Mouse (Mus musculus): ENCODE results near the gene Meig1. TPM values are rescaled to one million over a fixed set of nuclear protein-coding genes. Genes with fewer than 3 reads are reported as not detected.
"Not testable (repeated sequence)": the region's sequence is repeated elsewhere in the genome, so short reads cannot be mapped to it uniquely, and the experiment has no call there.

Meig1 gene
- polyA plus RNA-seq, 1 experiment from 2014 or later: 3.2 TPM

GRCm38 (mm10) chr2:3418883-3419431 is 3.5 kb downstream of the Meig1 start:
- Histone ChIP-seq H3K27ac (no peak overlapping the region), H3K36me3 (replicated peaks) (no peaks in the 10 kb centered on the region), H3K9me3 (no peaks in the 10 kb centered on the region), H3K9ac (peak overlapping the region; percentile 30), H3K4me3 (replicated peaks) (peak overlapping the region; percentile 48), H3K4me2 (peak overlapping the region; percentile 66), H3K4me1 (peaks cover 12% of the 10 kb centered on the region), H3K27me3 (peaks cover 19% of the 10 kb centered on the region)
- WGBS: 2% methylated on average over 38 of the region's 38 CpGs
- ATAC-seq (ENCODE audit: low FRiP score): peak; percentile 95

GRCm38 (mm10) chr2:3415676-3416075 is 6.8 kb downstream of the Meig1 start:
- Histone ChIP-seq H3K27me3 (peaks cover 19% of the 10 kb centered on the region), H3K4me1 (peaks cover 11% of the 10 kb centered on the region), H3K36me3 (replicated peaks) (no peaks in the 10 kb centered on the region), H3K9ac (no peak overlapping the region), H3K9me3 (no peaks in the 10 kb centered on the region), H3K4me3 (replicated peaks) (no peak overlapping the region), H3K27ac (no peak overlapping the region), H3K4me2 (no peak overlapping the region)
- ATAC-seq (ENCODE audit: low FRiP score): no peak
- 64% methylated on average over 1 of the region's 1 CpGs for WGBS

- Histone ChIP-seq H3K27ac (no peak overlapping the region), H3K27me3 (peaks cover 19% of the 10 kb centered on the region), H3K9ac (no peak overlapping the region), H3K4me3 (replicated peaks) (no peak overlapping the region), H3K36me3 (replicated peaks) (no peaks in the 10 kb centered on the region), H3K4me2 (no peak overlapping the region), H3K4me1 (no peaks in the 10 kb centered on the region), H3K9me3 (no peaks in the 10 kb centered on the region)
- WGBS: 30% methylated on average over 4 of the region's 4 CpGs
- no peak for ATAC-seq (ENCODE audit: low FRiP score)
Measured at GRCm38 (mm10) chr2:3414241-3414640, 8.2 kb downstream of the Meig1 start.

DNA sequence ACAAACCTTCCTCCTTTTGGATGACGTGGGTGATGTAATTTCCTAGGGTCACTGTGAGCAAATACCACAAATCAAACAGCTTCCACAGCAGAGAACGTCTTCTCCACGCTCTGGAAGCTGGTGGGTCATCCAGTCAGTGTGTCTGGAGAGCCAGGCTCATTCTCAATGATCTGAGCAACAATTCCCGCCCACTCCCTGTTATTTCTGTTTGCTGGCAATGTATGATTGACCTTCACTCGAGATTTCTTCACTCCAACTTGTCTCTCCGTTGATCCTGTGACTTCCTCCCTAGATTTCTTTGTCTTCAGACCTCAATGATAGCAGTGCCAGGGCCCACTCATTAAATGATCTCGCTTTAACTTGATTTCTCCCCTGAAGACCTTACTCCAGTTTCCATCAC is 14.7 kb downstream of the Meig1 start:
- Histone ChIP-seq H3K4me1 (no peaks in the 10 kb centered on the region), H3K4me2 (no peak overlapping the region), H3K9me3 (no peaks in the 10 kb centered on the region), H3K27ac (no peak overlapping the region), H3K27me3 (no peaks in the 10 kb centered on the region), H3K4me3 (replicated peaks) (no peak overlapping the region), H3K9ac (no peak overlapping the region), H3K36me3 (replicated peaks) (no peaks in the 10 kb centered on the region)
- ATAC-seq (ENCODE audit: low FRiP score): no peak
- 87% methylated on average over 7 of the region's 7 CpGs for WGBS

DNA sequence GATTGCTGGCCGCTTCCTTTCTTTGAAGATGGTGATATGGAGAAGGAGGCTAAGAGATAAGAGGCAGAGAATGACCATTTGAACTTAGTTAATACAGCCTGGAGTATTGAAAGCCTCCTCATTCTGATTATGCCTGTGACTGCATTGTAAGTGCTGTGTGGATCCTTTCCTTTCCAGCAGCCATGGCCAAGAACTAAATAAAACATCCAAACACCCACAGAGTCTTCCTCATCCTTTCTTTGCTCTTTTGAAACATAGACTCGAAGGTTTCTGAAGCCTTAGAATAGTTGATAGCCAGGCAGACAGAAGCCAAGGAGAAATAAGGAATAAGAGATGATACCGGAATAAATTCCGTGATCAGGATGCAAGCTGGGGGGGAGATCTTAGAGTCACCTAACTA is 16.5 kb downstream of the Meig1 start:
- no peak for ATAC-seq (ENCODE audit: low FRiP score)
- Histone ChIP-seq H3K4me1 (no peaks in the 10 kb centered on the region), H3K27ac (no peak overlapping the region), H3K9ac (no peak overlapping the region), H3K36me3 (replicated peaks) (no peaks in the 10 kb centered on the region), H3K4me3 (replicated peaks) (no peak overlapping the region), H3K4me2 (no peak overlapping the region), H3K9me3 (no peaks in the 10 kb centered on the region), H3K27me3 (no peaks in the 10 kb centered on the region)
- 84% methylated on average over 4 of the region's 4 CpGs for WGBS

DNA sequence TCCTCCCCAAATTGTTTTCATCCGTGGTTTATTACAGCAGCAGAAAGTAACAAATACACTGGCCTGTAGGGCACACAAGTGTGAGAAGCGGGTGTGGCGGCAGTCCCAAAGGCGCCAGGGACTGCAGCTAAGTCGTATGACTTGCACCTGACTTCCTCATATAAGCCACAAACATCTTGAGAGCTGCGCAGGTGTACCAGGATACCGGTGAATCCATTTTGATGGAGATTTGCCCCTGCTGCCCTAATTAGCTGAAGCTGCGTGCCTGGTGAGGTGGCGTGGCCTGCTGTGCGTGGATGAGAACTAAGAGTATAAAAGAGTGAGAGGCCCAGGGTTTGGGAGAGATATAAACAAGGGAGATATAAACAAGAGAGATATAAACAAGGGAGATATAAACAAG is 25.3 kb downstream of the Meig1 start, which contains the start of gene Olah:
Gene Olah (minus strand): TSS at position 101 of the 400 bp plus-strand sequence.
- not testable (repeated sequence) for H3K9ac ChIP-seq; H3K9me3 ChIP-seq; H3K27ac ChIP-seq; H3K27me3 ChIP-seq; H3K36me3 ChIP-seq (replicated peaks); ATAC-seq (ENCODE audit: low FRiP score); H3K4me1 ChIP-seq; H3K4me3 ChIP-seq (replicated peaks); H3K4me2 ChIP-seq
- 68% methylated on average over 10 of the region's 10 CpGs for WGBS

- Histone ChIP-seq H3K4me1 (no peaks in the 10 kb centered on the region), H3K9me3 (no peaks in the 10 kb centered on the region), H3K9ac (no peak overlapping the region), H3K27ac (no peak overlapping the region), H3K4me2 (no peak overlapping the region), H3K27me3 (no peaks in the 10 kb centered on the region), H3K4me3 (replicated peaks) (no peak overlapping the region), H3K36me3 (replicated peaks) (no peaks in the 10 kb centered on the region)
- no peak for ATAC-seq (ENCODE audit: low FRiP score)
- 84% methylated on average over 2 of the region's 2 CpGs for WGBS
Measured at GRCm38 (mm10) chr2:3391945-3392344, 30.5 kb downstream of the Meig1 start.

DNA sequence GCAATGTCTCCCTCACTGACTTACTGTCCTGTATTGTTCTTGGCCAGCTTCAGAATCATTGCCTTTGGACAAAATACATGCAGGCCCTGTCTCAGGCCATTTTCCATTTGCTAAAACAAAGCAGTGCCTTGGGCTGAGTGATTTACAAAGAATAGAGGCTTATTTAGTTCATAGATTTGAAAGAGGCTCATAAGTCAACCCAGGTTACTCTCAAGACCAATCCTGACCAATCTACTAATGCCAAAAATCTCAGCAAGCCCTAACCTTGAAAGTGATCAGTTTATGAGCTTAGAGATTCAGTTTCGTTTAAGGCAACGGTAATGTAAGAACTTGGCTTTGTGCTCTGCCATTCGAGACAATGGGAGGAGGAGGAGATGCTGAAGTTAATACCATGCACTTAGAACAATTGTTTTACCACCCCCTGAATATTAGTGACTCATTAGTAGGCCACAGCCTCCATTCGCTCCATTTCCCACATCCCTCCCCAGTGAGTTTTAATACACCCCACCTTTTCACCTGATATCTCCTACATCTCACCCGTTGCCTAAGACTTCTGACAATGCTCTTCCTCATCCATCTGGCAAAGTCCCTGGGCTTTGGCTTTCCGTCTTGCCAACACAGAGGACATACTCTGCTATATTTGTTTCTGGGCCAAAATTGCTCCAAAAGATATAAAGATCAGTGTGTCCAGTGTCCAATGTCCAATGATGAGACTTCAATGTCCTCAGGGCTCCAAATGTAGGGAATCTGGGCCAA is 35.2 kb downstream of the Meig1 start:
- Histone ChIP-seq H3K27me3 (no peaks in the 10 kb centered on the region), H3K9me3 (no peaks in the 10 kb centered on the region), H3K36me3 (replicated peaks) (no peaks in the 10 kb centered on the region), H3K4me2 (no peak overlapping the region), H3K4me3 (replicated peaks) (no peak overlapping the region), H3K27ac (no peak overlapping the region), H3K9ac (no peak overlapping the region), H3K4me1 (no peaks in the 10 kb centered on the region)
- 83% methylated on average over 6 of the region's 6 CpGs for WGBS
- ATAC-seq (ENCODE audit: low FRiP score): no peak

DNA sequence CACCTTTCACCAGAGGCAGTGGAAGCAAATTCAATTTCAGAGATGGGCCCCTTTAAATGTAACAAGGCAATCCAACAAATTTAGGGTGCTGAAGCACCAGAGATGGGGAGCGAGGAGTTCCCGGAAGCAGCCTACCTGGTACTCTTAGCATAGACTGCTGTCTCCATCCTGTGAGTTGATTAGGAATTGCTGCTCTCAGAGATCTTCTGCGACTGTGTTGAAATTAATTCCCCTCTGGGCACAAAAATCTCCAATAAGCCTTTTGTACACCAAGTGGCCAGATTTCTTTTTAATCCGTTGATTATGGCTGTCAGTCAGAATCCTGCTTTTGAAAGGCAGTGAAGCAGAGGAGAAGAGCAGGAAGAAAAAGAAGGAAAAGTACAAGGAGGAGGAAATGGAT is 57.3 kb downstream of the Meig1 start:
- no peak overlapping the region for H3K9ac ChIP-seq
- no peak overlapping the region for H3K4me3 ChIP-seq (replicated peaks)
- H3K27me3 ChIP-seq: no peaks in the 10 kb centered on the region
- H3K4me1 ChIP-seq: peaks cover 3% of the 10 kb centered on the region; the same call in 1 of the 2 replicates
- 39% methylated on average over 4 of the region's 4 CpGs for WGBS
- H3K4me2 ChIP-seq: no peak overlapping the region
- no peak for ATAC-seq (ENCODE audit: low FRiP score)
- no peaks in the 10 kb centered on the region for H3K9me3 ChIP-seq
- no peak overlapping the region for H3K27ac ChIP-seq
- H3K36me3 ChIP-seq (replicated peaks): no peaks in the 10 kb centered on the region

GRCm38 (mm10) chr2:3361067-3361466 is 61.4 kb downstream of the Meig1 start:
- no peaks in the 10 kb centered on the region for H3K27me3 ChIP-seq
- no peak overlapping the region for H3K9ac ChIP-seq
- ATAC-seq (ENCODE audit: low FRiP score): no peak
- 86% methylated on average over 3 of the region's 3 CpGs for WGBS
- H3K9me3 ChIP-seq: no peaks in the 10 kb centered on the region
- no peak overlapping the region for H3K4me3 ChIP-seq (replicated peaks)
- H3K4me1 ChIP-seq: peaks cover 3% of the 10 kb centered on the region; the same call in 1 of the 2 replicates
- no peak overlapping the region for H3K4me2 ChIP-seq
- no peaks in the 10 kb centered on the region for H3K36me3 ChIP-seq (replicated peaks)
- no peak overlapping the region for H3K27ac ChIP-seq

Other genes with a start within 250 kb of the Meig1 start
- gene Nmt2, start 138.4 kb downstream of the Meig1 start, polyA plus RNA-seq (2016; fragmentation: Nextera tagmentation; extraction: Ambion mirVana): 64.2 and 66.9 TPM in 2 replicates
- 16.8 and 17.6 TPM in 2 replicates for gene Rpp38, start 90.0 kb downstream of the Meig1 start, polyA plus RNA-seq (2016; fragmentation: Nextera tagmentation; extraction: Ambion mirVana)
- gene Acbd7, start 86.5 kb downstream of the Meig1 start, polyA plus RNA-seq (2016; fragmentation: Nextera tagmentation; extraction: Ambion mirVana): 0.69 and 1.2 TPM in 2 replicates
- gene Olah, start 25.4 kb downstream of the Meig1 start, polyA plus RNA-seq (2016; fragmentation: Nextera tagmentation; extraction: Ambion mirVana): not detected in 2 replicates
- gene Dclre1c, start 1.5 kb upstream of the Meig1 start, polyA plus RNA-seq (2016; fragmentation: Nextera tagmentation; extraction: Ambion mirVana): 7.7 and 8.7 TPM in 2 replicates
- 37.8 and 40.3 TPM in 2 replicates for gene Suv39h2, start 52.4 kb upstream of the Meig1 start, polyA plus RNA-seq (2016; fragmentation: Nextera tagmentation; extraction: Ambion mirVana)
- gene Gm45902, start 90.1 kb upstream of the Meig1 start, polyA plus RNA-seq (2016; fragmentation: Nextera tagmentation; extraction: Ambion mirVana): 11.1 and 11.4 TPM in 2 replicates
- gene Hspa14, start 90.2 kb upstream of the Meig1 start, polyA plus RNA-seq (2016; fragmentation: Nextera tagmentation; extraction: Ambion mirVana): 104 and 107 TPM in 2 replicates
- 0.08 TPM in 2 replicates for gene Cdnf, start 90.4 kb upstream of the Meig1 start, polyA plus RNA-seq (2016; fragmentation: Nextera tagmentation; extraction: Ambion mirVana)
- 44.2 and 49.3 TPM in 2 replicates for gene Fam107b, start 147.8 kb upstream of the Meig1 start, polyA plus RNA-seq (2016; fragmentation: Nextera tagmentation; extraction: Ambion mirVana)

Data from forebrain, embryonic 12.5 days (tissue).